Mouse (Mus musculus): ENCODE results near the gene Rbms1.

Gene Rbms1

DNA sequence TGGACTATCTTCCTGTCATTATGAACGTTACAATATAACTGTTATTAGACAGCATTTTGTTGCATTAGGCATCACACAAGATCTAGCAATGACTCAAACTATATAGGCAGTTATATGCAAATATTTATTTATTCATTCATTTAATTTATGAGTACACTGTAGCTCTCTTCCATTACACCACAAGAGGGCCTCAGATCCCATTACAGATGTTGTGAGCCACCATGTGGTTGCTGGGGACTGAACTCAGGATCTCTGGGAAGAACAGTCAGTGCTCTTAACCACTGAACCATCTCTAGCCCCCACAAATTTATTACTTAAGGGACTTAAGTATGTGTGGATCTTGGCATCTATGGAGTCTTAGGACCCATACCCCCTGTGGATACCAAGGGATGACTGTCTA is 214.4 kb downstream of the Rbms1 start:
- no peak for DNase-seq

DNA sequence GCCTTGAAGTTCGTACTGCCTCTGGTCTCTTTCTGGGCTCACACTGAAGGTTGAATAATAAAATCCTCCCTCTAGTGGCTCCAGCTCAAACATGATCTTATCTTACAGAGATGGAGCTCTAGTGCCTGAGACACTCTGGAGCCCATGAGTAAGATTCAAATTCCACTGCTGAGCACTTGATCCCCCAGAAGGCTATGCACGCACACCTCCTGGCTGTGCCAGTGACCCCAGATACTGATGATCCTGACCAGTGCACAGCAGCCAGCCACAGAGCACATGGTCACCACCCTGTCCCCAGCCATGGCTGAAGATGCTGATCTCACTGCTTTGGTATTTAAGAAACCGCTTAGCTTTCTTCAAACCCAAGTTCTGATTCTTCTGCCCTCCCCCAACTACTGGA is 215.4 kb downstream of the Rbms1 start:
- DNase-seq: no peak

DNA sequence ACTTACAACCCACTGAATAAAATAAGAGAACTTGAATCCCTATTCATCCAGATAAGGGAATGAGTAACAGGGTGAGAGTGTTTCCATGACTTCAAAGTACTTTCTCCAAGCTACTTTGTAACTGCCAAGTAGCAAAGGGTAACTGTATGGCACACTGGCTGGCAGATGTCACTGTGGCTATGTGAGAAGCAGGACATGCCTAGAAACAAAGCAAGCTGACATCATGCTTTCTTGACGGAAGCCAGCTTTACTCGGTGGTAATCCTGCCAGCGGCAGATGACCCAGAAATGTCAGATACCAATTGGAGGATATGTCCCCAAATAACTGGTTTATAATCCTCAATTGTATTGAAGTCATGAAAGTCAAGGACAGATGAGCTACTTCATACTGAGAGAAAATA is 218.3 kb downstream of the Rbms1 start:
- no peak for DNase-seq

DNA sequence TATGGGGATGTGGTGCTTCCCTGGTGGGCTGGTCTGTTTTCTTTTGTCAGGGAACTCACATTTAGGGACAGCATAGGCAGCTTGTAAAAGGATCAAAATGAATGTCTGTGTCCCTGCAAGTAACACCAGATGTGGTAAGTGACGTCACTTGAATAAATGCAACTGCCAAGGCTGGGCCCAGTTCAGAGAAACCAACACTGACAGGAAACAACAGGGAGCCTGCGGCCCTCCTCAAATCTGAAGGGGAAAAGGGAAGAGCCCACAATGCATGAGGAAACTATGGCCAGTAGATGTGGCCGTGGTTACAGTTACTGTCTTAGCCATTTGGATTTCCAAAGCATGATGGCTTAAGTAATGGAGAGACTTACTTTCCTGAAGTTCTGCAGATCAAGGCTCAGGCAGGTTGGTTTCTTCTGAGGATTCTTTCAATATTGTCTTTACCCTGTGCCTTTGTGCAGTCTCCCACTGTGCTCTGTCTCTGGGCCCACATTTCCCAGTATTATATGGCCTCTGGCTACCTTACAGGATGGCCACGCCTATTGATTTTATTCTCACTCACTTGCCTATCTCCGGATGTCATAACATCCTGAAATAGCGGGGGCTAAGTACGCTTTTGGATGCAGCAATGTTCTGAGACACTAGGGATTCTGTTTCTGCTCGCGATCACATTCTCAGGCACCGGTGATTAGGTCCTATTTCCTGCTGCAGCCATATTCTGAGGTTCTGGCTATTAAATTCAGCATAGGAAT is 223.4 kb downstream of the Rbms1 start:
- no peak for DNase-seq

DNA sequence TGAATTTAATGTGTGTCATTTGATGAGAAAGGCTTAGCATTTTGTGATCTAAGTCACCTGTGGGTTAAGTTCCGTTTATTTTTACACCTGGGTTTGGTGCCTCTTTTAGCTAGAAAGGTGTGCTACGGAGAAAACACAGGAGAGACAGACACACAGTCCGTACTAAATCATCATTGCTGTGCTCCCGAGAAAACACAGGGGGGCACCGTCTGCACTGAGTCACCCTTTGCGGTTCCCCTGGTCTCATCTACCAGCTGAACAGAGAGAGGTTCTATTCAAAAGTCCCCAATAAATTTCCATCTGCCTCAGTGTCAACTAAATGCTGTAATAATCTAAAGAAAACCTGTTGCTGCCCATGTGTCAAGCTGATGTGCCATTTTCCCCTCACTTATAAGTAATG is 232.1 kb downstream of the Rbms1 start:
- DNase-seq: no peak

DNA sequence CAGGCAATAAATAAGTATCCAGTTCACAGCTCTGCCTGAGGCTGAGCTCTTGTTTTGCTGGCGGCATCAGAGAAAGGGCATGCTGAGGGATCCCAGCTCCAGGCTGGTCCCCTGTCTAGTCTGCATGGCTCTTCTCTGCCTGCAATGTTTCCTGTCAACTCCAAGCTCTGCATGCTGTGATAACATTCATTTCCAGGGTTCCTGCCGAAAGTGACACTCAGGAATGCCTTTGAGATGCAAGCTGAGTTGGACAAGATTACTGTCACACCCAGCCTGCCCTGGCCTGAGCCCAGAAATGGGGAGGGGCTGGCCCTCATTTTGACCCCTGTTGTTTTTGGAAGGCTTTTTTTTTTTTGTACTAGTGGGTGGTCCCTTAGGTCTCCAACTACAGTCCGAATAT is 233.0 kb downstream of the Rbms1 start:
- peak; percentile 72 for DNase-seq

DNA sequence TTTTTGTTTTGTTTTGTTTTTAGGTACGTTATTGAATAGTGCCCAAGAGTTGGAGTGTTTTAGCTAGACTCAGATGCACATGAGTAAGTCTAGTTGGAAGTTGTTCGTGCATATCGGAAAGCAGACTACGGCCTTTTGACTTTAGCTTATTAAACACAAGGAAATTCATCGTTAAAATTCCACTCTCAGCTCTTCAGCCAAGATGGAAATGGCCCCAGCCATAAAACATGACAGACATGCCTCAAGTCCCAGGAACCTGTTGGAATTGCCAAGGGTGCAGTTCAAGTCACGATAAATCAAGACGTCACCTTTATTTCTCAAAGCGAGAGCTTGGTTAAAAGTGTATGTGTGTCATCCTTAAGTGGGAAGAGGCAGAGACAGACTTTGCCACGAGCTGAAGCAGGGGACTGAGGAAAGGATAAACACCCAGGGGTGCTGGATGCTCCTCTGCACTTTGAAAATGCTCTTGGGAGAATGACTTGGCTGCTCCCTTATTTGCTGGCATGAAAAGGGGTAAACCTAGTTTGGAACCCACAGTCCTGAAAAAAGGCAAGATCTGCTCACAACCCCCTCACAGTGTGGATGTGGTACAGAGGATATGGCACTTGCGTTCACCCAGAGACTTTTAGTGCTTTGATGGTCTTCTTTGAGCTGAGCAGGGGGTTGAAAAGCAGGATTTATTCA is 233.9 kb downstream of the Rbms1 start:
- DNase-seq: peak; percentile 60

DNA sequence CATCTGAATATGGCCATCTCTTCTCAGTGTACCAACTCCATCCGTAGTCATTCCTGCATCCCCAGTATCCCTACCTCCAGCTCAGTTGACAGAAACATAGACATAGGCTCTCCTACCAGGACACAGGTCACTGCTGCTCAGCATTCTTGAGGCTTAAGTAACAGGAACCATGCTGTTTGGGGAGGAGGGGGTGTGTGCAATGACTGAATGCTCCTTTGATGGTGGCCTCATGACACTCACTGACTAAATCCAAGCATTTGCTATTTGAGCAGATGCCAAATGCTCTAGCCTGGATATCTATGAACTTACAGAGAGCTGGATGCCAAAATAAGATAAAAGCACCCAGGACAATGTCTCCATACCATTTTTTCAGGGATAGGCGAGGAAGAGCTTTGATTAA is 238.3 kb downstream of the Rbms1 start:
- no peak for DNase-seq

DNA sequence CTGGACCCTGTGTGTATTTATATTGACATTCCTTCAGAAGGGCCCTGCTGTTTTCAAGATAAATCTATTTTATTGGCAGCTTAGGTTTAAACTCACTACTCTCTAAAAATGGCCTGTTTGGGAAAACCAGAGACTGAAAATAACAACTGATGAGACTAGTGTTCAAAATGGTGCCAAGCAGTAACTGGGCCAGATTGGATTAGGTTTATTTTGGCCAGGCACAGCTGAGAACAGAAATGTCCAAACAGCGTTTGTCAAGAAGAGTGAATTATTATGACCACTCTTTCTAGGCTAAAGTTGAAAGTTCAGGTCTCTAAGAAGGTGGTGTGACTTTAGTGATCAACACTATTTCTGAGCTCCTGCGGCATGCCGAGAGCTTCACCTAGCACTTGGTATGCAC is 240.0 kb downstream of the Rbms1 start:
- no peak for DNase-seq

DNA sequence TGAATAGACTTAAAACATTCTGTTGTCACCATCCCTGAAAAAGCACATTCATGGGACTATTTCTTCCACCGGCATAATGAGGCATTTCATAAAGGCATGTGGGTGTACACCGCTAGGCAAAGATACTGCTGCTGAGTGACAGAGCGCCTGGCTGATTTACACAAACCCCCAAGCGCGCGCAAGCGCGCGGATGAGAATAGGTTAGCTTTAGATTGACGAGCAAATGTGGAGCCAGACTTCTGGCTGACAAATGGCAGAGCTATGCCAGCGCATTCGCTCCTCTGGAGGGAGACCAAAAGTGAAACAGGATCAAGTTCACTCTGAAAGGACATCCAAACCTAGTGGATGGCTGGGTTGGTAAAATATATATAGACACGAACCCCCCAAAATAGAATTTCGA is 240.5 kb downstream of the Rbms1 start, which contains the start of gene Itgb6:
Gene Itgb6, minus strand, starts transcription at position 130 of the 400 bp plus-strand sequence.
- no peak for DNase-seq

DNA sequence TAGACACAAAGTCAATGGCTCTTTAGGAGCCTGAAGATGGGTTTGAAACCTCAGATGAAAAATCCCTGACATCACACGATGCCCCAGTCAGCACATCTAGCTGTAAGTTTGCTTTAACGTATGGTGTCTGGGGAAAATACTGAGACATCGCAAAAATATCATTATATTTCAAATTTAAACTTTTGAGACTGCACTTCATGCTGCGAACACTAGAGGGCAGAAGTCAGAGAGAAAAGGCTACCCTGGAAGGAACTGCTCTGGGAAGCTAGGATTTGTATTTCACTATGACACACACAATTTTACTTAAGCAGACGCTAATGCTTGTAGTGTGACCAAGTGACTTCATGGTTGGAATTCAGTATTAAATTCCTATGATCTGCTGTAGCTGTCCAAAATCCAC is 242.1 kb downstream of the Rbms1 start:
- DNase-seq: no peak

DNA sequence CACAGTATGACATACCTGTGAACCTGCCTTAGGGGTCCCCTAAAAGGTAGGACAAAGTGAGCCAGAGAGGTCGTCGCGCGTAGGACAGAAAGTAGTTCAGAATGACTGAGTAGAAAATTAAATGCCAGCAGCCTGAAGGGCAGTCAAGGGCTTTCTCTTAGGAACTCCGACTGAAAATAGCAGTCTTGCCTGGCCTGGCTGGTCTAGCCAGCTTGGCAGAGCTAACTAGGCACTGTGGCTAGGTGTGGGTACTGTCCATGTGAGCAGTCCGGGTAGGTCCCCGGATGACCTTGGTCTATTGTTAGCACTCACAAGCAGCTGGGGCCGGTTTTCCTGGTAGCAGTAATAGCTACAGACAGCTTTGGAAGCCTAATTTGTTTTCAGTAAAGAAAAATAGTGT is 242.8 kb downstream of the Rbms1 start:
- DNase-seq: peak; percentile 93

DNA sequence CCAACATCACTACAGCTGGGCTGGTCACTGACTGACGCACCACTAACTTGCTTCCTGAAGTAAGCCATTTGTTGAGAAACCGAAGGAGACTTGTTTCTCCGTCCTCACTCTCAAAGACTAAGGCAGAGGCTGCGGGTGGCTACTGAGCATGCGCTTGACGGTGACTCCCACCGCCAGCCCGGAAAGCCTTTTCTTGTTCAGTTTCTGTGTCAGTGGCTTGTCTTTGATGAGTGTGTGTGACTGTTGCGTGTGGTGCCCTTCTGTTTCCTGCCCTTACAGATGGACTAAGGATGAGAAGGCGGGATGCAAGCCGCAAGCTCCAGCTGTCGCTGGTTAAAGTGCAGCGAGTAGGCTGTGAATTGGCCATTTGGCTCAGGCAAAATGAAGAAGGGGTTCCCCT is 245.6 kb downstream of the Rbms1 start:
- no peak for DNase-seq

DNA sequence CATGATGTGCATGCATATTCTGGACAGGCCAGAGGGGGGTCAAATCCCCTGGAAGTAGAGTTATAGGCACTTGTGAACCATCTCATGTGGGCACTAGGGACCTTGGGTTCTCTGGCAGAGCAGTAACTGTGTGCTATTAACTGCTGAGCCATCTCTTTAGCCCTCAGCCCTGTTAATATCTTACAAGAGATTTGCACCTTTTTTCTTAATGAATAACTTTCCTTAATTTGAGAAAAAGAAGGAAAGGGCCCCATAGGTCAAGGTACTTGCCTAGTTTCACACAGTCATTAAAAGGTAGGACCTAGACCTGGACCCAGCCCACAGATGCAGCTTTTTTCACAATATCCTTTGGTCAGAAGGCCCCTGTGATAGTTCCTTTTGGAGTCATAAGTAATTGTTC is 246.4 kb downstream of the Rbms1 start:
- peak; percentile 62 for DNase-seq

DNA sequence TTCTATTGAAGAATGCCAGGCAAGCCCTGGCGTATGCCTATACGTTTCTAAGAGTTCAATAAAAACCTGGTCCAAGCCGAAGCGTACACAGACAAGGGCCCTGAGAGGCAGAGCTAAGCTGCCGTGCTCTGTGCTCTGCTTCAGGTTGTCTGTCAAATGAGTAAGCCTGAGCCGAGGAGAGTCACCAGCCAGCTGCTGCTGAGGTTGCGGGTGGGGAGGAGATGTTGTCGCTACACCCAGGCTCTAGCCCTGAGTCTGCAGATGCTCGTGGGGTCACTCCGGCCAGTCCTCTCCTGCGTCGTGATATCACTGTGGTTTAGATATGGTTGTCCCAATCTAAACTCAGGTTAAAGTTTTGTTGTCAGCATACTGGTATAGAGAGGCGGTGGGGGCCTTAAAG is 247.2 kb downstream of the Rbms1 start:
- DNase-seq: no peak

DNA sequence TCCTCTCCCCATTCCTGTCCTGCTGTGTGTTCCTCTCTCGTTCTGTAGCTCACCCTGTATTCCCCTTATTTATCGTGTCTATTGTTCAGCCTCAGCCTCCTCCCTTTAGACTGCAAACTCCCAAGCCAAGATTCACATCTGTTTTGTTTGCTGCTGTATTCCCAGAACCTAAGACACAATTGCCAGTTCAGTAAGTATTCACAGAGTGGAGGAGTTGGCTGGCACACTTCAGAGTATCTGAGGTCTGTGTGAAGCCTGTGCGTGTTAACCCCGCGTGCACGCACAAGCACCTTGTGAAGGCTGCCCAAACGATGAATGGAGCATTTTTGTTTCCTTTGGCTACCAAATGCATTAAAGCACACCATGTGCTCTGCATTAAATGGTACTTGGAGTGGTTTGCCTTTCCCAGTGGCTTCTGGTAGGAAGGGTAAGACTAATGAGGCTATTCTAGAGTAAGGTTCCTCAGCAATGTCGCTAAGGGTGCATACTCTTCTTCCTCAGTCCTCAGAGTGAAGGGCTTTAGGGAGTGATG is 248.0 kb downstream of the Rbms1 start:
- no peak for DNase-seq

DNA sequence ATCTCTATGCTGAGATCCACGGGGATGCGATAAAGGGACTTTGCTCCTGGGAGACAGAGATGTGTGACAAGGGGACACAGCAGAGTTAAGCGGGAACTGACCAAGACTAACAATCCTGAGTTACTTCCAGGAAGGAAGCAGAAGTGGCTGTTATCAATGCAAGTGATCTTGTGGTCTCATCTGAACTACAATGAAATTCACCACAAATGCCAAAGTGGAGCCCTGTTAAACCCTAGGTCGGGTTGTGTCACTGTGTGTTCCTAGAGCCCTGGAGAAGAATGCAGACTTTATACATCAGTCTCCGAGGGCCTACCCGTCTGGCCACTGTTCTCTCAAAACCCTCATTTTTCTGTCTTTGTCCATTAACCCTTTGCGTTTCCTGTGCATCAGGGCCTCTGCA is 248.5 kb downstream of the Rbms1 start:
- DNase-seq: no peak

DNA sequence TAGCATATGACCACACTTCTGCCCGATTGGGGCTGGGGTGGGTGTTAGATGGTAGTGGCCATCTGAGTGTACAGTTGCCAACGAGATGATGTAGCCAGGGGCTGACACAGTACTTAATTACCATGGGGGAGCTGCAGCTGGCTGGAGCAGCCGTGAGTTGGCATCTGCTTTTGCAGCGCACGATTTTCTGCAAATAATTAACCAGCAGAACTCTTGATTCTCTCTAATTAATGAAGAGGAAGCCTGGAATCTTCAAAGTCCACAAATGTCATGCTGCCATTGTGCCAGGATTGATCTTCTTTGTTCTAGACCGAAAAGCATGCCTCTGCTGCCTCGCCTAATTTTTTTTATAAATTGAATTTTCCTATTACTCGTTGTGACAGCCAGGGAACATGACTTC is 249.1 kb downstream of the Rbms1 start:
- peak; percentile 84 for DNase-seq

DNA sequence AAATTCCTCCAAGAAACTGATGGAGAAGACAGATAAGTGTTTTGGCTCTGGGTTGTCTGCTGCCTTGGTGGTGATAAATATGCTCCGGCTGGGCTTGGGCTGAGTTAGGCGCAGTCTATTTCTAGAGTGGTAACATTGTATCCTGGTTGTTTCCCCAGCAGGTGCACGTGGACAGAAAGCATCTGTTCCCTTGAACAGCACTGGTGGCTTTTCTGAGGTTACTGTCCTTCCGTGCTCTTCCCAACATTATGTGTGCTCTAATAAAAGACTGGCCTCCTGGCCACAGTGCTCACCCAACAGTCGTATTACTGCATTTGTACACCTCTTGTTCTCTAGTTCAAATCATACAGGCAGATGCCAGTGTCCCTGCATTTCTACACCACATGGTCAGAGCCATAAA is 250.1 kb downstream of the Rbms1 start:
- DNase-seq: no peak

DNA sequence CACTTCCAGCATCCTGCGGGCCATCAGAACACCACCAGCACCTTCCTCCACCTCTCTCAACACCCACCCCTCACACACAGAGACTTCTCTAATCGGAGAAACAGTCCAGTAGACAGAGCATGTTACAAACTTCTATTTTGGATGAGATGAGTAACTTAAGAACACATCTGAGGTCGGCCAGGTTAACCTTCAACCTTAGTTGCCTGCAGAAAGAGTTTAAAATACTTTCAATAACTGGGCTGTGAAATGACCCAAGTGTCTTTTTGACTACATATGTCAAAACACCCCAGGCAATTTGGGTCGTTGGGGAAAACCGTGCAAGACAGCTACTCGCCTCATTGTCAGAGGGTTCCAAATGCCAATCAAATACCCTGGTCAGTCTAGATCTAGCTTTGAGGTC is 250.5 kb downstream of the Rbms1 start:
- DNase-seq: no peak

DNA sequence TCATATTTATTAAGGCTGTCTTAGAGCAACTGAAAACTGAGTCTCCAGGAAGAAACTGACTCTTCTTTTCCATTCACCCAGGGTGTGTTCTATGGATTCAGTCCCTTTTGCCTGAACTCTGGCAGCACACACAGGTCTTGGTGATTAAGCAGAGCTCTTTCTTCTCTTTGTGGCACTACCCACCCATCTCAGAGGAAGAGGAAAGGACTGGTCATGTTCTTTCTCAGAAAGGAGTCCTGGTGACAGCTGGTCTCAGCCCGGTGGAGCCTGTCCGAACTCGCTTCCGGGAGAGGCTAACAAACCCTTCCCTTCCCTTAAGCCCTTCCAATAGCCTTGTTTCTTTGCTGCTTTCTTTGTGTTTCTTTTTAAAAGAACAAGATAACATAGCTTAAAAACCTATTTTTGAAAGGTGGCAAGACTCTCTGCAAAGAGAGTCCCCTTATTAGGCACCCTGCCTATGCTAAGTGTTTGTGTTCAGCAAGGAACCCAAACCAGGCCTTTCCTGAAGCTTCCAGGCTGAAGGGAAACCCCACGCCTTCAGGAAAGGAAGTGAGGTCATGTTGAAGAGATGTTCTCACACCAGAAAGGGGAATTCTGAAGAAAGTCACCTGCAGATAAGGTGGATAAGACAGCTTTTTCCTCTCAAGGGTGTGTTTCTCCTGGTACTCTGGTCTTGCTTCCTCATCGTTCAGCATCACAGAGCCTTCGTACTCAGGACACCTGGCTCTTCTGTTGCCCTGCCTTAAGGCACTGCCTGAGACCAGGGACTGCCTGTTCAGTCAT is 251.7 kb downstream of the Rbms1 start:
- DNase-seq: no peak

DNA sequence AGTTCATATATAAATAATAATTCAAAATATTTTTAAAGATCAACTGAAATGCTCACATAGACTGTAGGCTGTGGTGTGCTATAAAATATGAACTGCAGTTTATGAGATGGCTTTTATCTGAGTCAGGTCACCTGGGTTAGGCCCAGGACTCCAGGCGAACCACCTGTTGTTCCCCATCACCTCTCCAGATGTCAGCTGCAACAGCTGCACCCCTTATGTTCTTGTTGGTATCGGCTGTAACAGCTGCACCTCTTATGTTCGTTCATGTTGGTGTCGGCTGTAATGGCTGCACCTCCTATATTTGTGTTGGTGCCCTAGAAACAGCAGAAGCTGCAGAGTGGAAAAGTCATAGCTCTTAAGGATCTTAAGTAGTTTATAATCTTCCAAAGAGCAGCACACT is 252.7 kb downstream of the Rbms1 start:
- DNase-seq: no peak

DNA sequence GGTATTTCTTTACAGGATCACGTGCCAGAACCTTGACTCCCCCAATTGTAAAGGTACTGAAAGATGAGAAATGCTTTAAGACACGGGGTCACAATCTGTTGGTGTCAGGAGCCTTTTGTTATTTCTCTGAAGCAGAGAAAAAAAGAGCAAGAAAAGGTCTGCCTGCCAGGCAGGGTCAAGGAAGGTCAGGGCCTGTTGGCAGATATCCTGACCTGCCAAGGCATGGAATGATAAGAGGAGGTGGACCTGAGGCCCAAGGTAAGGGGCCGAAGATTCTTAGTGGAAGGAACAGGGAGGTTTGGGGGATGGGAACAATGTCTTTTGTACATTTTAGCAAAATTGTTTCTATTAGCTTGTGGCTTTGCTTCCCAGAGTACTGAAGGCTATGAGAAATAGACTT is 254.3 kb downstream of the Rbms1 start:
- no peak for DNase-seq

DNA sequence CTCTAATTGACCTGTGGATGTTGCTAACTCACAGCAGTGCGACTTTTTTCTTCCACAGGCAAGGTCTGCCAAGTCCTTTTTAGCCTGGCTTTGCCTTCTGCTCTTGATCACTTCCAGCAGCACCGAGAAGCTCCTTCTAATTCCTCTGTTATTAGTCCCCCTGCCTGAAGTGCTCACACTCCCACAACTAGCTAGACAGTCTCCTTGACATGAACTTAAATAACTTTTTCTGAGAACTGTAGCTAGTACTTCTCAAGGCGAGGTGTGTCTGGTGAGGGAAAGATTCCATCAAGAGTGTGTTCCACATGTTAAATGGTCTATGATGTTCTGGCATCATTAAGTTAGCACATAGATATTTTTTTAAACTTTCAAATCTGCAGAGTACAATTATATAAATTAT is 256.1 kb downstream of the Rbms1 start:
- no peak for DNase-seq
